Mouse (Mus musculus): ENCODE data around the gene Map3k6.

DNA sequence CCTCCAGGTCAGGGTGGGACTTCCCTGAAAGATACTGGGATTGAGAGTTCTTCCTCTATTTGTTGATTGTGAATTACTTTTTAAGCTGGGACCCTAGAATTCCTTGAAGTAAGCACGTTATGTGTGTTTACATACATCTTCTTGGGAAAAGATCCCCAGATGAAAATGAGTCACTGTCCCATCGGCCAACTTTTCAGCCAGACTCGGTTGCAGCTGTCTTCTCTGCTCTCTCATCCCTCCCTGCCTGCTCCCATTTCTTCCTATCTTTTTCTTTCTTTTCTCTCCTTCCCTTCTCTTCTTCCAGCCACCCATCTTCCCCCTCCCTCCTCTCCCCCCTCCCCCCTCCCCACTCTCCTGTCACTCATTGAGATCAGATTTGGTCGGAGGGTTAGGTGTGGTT is 45.6 kb upstream of the Map3k6 start:
- TF ChIP-seq POLR2A (IDR thresholded peaks at IDR 0.05; ENCODE audit: low read depth, low read length) (no peak), CTCF (IDR thresholded peaks at IDR 0.05; ENCODE audit: borderline replicate concordance, insufficient read depth, low read length) (no peak)
